Mouse (Mus musculus): ENCODE results near the gene Cadm1.

DNA sequence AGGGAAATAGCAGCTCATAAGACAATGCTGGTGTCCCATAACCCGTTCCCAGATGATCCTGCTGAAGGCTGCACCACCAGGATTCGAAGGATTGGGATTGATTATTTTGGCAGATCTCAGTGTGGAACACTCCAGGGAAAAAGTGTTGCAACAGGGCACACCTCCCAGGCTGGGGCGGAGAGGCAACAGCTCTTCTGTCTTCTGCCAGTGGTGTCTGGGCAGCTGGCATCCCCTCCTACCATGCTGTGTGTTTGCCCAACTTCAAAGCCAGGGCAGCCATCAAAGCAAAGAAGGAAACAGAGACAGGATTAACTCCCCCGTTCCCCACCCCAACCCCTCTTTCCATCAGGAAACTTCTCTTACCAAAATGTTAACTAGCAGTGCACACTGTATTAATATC lies 13.7 kb upstream of the Cadm1 start:
- TF ChIP-seq POLR2A (IDR thresholded peaks at IDR 0.05; ENCODE audit: insufficient read depth, low read length) = no peak
- no peak for TF ChIP-seq CTCF (IDR thresholded peaks at IDR 0.05; ENCODE audit: low read depth, low read length)
- TF ChIP-seq EP300 (IDR thresholded peaks at IDR 0.05; ENCODE audit: insufficient read depth, low read depth, low read length) = no peak

All from ES-Bruce4 (cell line).